Mouse (Mus musculus) embryonic fibroblast, embryonic 13.5 days (primary cell): ENCODE results near the gene Olfr310. TPM values are rescaled to one million over a fixed set of nuclear protein-coding genes. Genes with fewer than 3 reads are reported as not detected.

Experiments
- H3K27ac ChIP-seq: 2 replicates; pipeline ENCODE4 v1.5.1; 2012; ENCODE audit warnings: low read length, control low read depth, inconsistent platforms; ENCODE audit not compliant: insufficient read depth
- H3K4me1 ChIP-seq: 2 replicates; pipeline ENCODE4 v1.6.1; 2011; ENCODE audit warnings: low read length; ENCODE audit not compliant: control insufficient read depth, insufficient read depth
- H3K4me3 ChIP-seq: 2 replicates; pipeline ENCODE4 v1.5.1; 2011; ENCODE audit warnings: mild to moderate bottlenecking, control low read depth, low read length; ENCODE audit not compliant: insufficient read depth
- CTCF ChIP-seq: IDR thresholded peaks from 2 replicates; pipeline ENCODE4 v1.5.1; 2011; ENCODE audit warnings: mild to moderate bottlenecking, control low read depth, low read length, moderate library complexity, borderline replicate concordance; ENCODE audit not compliant: insufficient read depth
- POLR2A ChIP-seq: IDR thresholded peaks from 2 replicates; pipeline ENCODE4 v1.6.1; 2011; ENCODE audit warnings: low read depth, mild to moderate bottlenecking, control low read depth, low read length, moderate library complexity
- polyA plus RNA-seq: library from polyadenylated mRNA; stranded (reverse); fragments of >200 nt; gene quantifications from 2 replicates; pipeline ENCODE4 v1.2.4, GENCODE M21; 2011; ENCODE audit warnings: low read depth; ENCODE audit not compliant: missing spikeins, insufficient read length

Olfr310 gene
- polyA plus RNA-seq: not detected in 2 replicates

GRCm38 (mm10) chr7:86277072-86277471 is at the start of gene Olfr310:
Gene Olfr310 (minus strand): TSS chr7:86277172.
- H3K4me1 ChIP-seq: no peaks in the 10 kb centered on the region
- TF ChIP-seq POLR2A (no peak), CTCF (no peak)
- H3K4me3 ChIP-seq: no peak within 1 kb of the TSS
- no peak within 1 kb of the TSS for H3K27ac ChIP-seq

- no peak within 1 kb of the TSS for H3K4me3 ChIP-seq
- no peaks in the 10 kb centered on the region for H3K4me1 ChIP-seq
- TF ChIP-seq POLR2A (no peak), CTCF (no peak)
- H3K27ac ChIP-seq: no peak within 1 kb of the TSS
These were observed 48.6 kb upstream of the Olfr310 start, which contains the start of gene Olfr308 for GRCm38 (mm10) chr7:86325530-86325929. Gene Olfr308 (minus strand): TSS chr7:86325630.

- TF ChIP-seq CTCF (no peak), POLR2A (no peak)
- Histone ChIP-seq H3K4me3 (no peak overlapping the region), H3K27ac (no peak overlapping the region)
These were observed 44.4 kb upstream of the Olfr310 start for GRCm38 (mm10) chr7:86321323-86321722.

GRCm38 (mm10) chr7:86313608-86314007 is 36.6 kb upstream of the Olfr310 start, which contains the start of gene Olfr309:
Gene Olfr309 (minus strand): TSS chr7:86313708.
- Histone ChIP-seq H3K4me3 (no peak within 1 kb of the TSS), H3K4me1 (no peaks in the 10 kb centered on the region), H3K27ac (no peak within 1 kb of the TSS)
- no peak for TF ChIP-seq CTCF
- no peak for TF ChIP-seq POLR2A

More at GRCm38 (mm10) chr7:86321323-86321722, 44.4 kb upstream of the Olfr310 start:
- no peaks in the 10 kb centered on the region for H3K4me1 ChIP-seq

GRCm38 (mm10) chr7:86246208-86246607 is 30.8 kb downstream of the Olfr310 start, which contains the start of gene Vmn2r76:
Gene Vmn2r76 (minus strand): TSS chr7:86246308.
- H3K4me3 ChIP-seq: no peak within 1 kb of the TSS
- H3K27ac ChIP-seq: no peak within 1 kb of the TSS
- TF ChIP-seq POLR2A (no peak), CTCF (no peak)
- no peaks in the 10 kb centered on the region for H3K4me1 ChIP-seq

Other genes with a start within 250 kb of the Olfr310 start
- not detected in 2 replicates for gene Vmn2r75, start 105.4 kb downstream of the Olfr310 start, polyA plus RNA-seq
- gene Vmn2r76, start 30.9 kb downstream of the Olfr310 start, polyA plus RNA-seq: not detected in 2 replicates
- gene Olfr309, start 36.5 kb upstream of the Olfr310 start, polyA plus RNA-seq: not detected in 2 replicates
- not detected in 2 replicates for gene Olfr308, start 48.5 kb upstream of the Olfr310 start, polyA plus RNA-seq
- gene Olfr307, start 60.4 kb upstream of the Olfr310 start, polyA plus RNA-seq: not detected in 2 replicates
- gene Olfr305, start 89.8 kb upstream of the Olfr310 start, polyA plus RNA-seq: not detected in 2 replicates
- gene Olfr304, start 109.5 kb upstream of the Olfr310 start, polyA plus RNA-seq: not detected in 2 replicates
- not detected in 2 replicates for gene Olfr303, start 120.6 kb upstream of the Olfr310 start, polyA plus RNA-seq
- gene Olfr301, start 126.7 kb upstream of the Olfr310 start, polyA plus RNA-seq: not detected in 2 replicates
- gene Olfr299, start 182.7 kb upstream of the Olfr310 start, polyA plus RNA-seq: not detected in 2 replicates
- gene Olfr298, start 215.3 kb upstream of the Olfr310 start, polyA plus RNA-seq: not detected in 2 replicates
- not detected in 2 replicates for gene Olfr297, start 242.8 kb upstream of the Olfr310 start, polyA plus RNA-seq